Mouse (Mus musculus) 3134 (cell line): ENCODE measurements around the gene Phkg1.
"Not testable (repeated sequence)": the region's sequence is repeated elsewhere in the genome, so short reads cannot be mapped to it uniquely, and the experiment has no call there.

ENCODE experiments used
- DNase-seq: peaks from one replicate; pipeline ENCODE4 v3.0.0-alpha.2; 2011; ENCODE audit warnings: low spot score; ENCODE audit not compliant: insufficient read length; ENCODE audit errors: extremely low read depth

Phkg1 gene

GRCm38 (mm10) chr5:129898449-129898848 is at the start of gene Phkg1:
Gene Phkg1 (minus strand): TSS chr5:129898549.
- no peak for DNase-seq

- no peak for DNase-seq
These were observed 49.2 kb upstream of the Phkg1 start for GRCm38 (mm10) chr5:129947528-129948033.

- DNase-seq, result no peak
These were observed 45.1 kb upstream of the Phkg1 start for GRCm38 (mm10) chr5:129943402-129943801.

- peak; percentile 36 for DNase-seq
These were observed 44.0 kb upstream of the Phkg1 start for GRCm38 (mm10) chr5:129942073-129942939.

GRCm38 (mm10) chr5:129941495-129942045 is 43.2 kb upstream of the Phkg1 start, which contains the start of gene Vkorc1l1:
Gene Vkorc1l1 (plus strand): TSS chr5:129941970.
- DNase-seq, result peak; percentile 100

- DNase-seq, result no peak
These were observed 42.6 kb upstream of the Phkg1 start for GRCm38 (mm10) chr5:129940736-129941494.

GRCm38 (mm10) chr5:129940281-129940680 is 41.9 kb upstream of the Phkg1 start:
- no peak for DNase-seq

GRCm38 (mm10) chr5:129936941-129937340 is 38.6 kb upstream of the Phkg1 start:
- DNase-seq, result no peak

- peak; percentile 24 for DNase-seq
These were observed 31.8 kb upstream of the Phkg1 start for GRCm38 (mm10) chr5:129929924-129930855.

- DNase-seq, result no peak
These were observed 27.6 kb upstream of the Phkg1 start for GRCm38 (mm10) chr5:129925933-129926332.

GRCm38 (mm10) chr5:129924820-129925452 is 26.6 kb upstream of the Phkg1 start:
- no peak for DNase-seq

GRCm38 (mm10) chr5:129921972-129922371 is 23.6 kb upstream of the Phkg1 start:
- no peak for DNase-seq

- no peak for DNase-seq
These were observed 21.0 kb upstream of the Phkg1 start for GRCm38 (mm10) chr5:129919320-129919719.

GRCm38 (mm10) chr5:129918752-129919151 is 20.4 kb upstream of the Phkg1 start:
- DNase-seq, result no peak

- DNase-seq, result no peak
These were observed 19.8 kb upstream of the Phkg1 start for GRCm38 (mm10) chr5:129918065-129918651.

GRCm38 (mm10) chr5:129915491-129915890 is 17.1 kb upstream of the Phkg1 start:
- DNase-seq, result not testable (repeated sequence)

GRCm38 (mm10) chr5:129914024-129914423 is 15.7 kb upstream of the Phkg1 start:
- DNase-seq, result peak; percentile 48

GRCm38 (mm10) chr5:129909591-129909990 is 11.2 kb upstream of the Phkg1 start:
- DNase-seq, result no peak

GRCm38 (mm10) chr5:129909147-129909546 is 10.8 kb upstream of the Phkg1 start:
- DNase-seq, result no peak
